Mouse (Mus musculus) thymus, adult 2 months (tissue): ENCODE results near the gene Sipa1l2.

Experiments
- CTCF ChIP-seq: fragments of 200-500 bp; IDR thresholded peaks from 2 replicates; pipeline ENCODE4 v1.5.1; 2012; ENCODE audit warnings: mild to moderate bottlenecking, control low read depth, low read length, moderate library complexity, borderline replicate concordance; ENCODE audit not compliant: control insufficient read depth, poor library complexity, insufficient read depth; ENCODE audit errors: extremely low read depth
- POLR2A ChIP-seq: fragments of 200-500 bp; IDR thresholded peaks from 2 replicates; pipeline ENCODE4 v1.6.1; 2012; ENCODE audit warnings: mild to moderate bottlenecking, low read length, control low read depth, moderate library complexity; ENCODE audit not compliant: control insufficient read depth, poor library complexity, insufficient read depth; ENCODE audit errors: extremely low read depth

GRCm38 (mm10) chr8:125447543-125447942 lies 122.1 kb downstream of the Sipa1l2 start:
- TF ChIP-seq CTCF = no peak
- no peak for TF ChIP-seq POLR2A
